Mouse (Mus musculus) heart, adult 2 months (tissue): ENCODE measurements around the gene Mgea5. TPM values are rescaled to one million over a fixed set of nuclear protein-coding genes. Genes with fewer than 3 reads are reported as not detected.

Source experiments
- DNase-seq, 2 experiments: peaks; one replicate each; pipeline ENCODE4 v3.0.0; 2021
- H3K27ac ChIP-seq: fragments of 200-600 bp; 2 replicates; pipeline ENCODE4 v1.8.1; 2022
- H3K27me3 ChIP-seq: fragments of 200-500 bp; 2 replicates; pipeline ENCODE4 v1.6.1; 2012; ENCODE audit warnings: mild to moderate bottlenecking, low read length, inconsistent platforms, mixed read lengths; ENCODE audit not compliant: control insufficient read depth, insufficient read depth
- H3K36me3 ChIP-seq: fragments of 200-500 bp; 2 replicates; pipeline ENCODE4 v1.6.1; 2012; ENCODE audit warnings: low read length, inconsistent platforms; ENCODE audit not compliant: control insufficient read depth, insufficient read depth
- H3K4me1 ChIP-seq: fragments of 200-500 bp; 2 replicates; pipeline ENCODE4 v1.6.1; 2011; ENCODE audit warnings: low read length; ENCODE audit not compliant: control insufficient read depth, insufficient read depth
- H3K4me3 ChIP-seq: fragments of 200-600 bp; 2 replicates; pipeline ENCODE4 v1.8.1; 2022
- H3K79me2 ChIP-seq: fragments of 200-500 bp; replicated peaks from 2 replicates; pipeline ENCODE4 v1.6.1; 2012; ENCODE audit warnings: mild to moderate bottlenecking, inconsistent platforms, low read length, moderate library complexity, mixed read lengths; ENCODE audit not compliant: control insufficient read depth, insufficient read depth
- H3K9ac ChIP-seq: fragments of 200-500 bp; 2 replicates; pipeline ENCODE4 v1.6.1; 2012; ENCODE audit warnings: low read depth, mild to moderate bottlenecking, control low read depth, inconsistent platforms, low read length, mixed read lengths
- CTCF ChIP-seq: fragments of 200-600 bp; IDR thresholded peaks from 2 replicates; pipeline ENCODE4 v1.8.1; 2022; ENCODE audit warnings: antibody characterized with exemption, mild to moderate bottlenecking, moderate library complexity
- EP300 ChIP-seq: fragments of 200-500 bp; IDR thresholded peaks from 2 replicates; pipeline ENCODE4 v1.6.1; 2011; ENCODE audit warnings: low read depth, low read length, control low read depth; ENCODE audit not compliant: insufficient read depth
- POLR2A ChIP-seq: fragments of 200-500 bp; IDR thresholded peaks from 2 replicates; pipeline ENCODE4 v1.6.1; 2011; ENCODE audit warnings: mild to moderate bottlenecking, low read depth, low read length, control low read depth; ENCODE audit not compliant: insufficient read depth
- WGBS: fragments of 180-500 bp; shearing (Covaris S2); methylation state at CpG from one replicate; pipeline ENCODE4 v1.1.7; 2018; 5-methylcytosine and 5-hydroxymethylcytosine counted together
- intact Hi-C: fragments of 180-260 bp; cut with DNase I; formaldehyde crosslinking; loops from one replicate; pipeline ENCODE4 v1.15.1; 2025
- polyA plus RNA-seq: library from polyadenylated mRNA; depleted of rRNA; stranded (reverse); fragments of >200 nt; gene quantifications from 2 replicates; pipeline ENCODE4 v1.2.3, GENCODE M21; 2012
- total RNA-seq, 2 experiments: library from RNA; stranded (reverse); gene quantifications; 2 replicates each; pipeline ENCODE4 v1.2.3; 2021

Gene Mgea5
- total and polyA plus RNA-seq, 3 experiments = 22.4 to 81.9 (median 70.8) TPM

DNA sequence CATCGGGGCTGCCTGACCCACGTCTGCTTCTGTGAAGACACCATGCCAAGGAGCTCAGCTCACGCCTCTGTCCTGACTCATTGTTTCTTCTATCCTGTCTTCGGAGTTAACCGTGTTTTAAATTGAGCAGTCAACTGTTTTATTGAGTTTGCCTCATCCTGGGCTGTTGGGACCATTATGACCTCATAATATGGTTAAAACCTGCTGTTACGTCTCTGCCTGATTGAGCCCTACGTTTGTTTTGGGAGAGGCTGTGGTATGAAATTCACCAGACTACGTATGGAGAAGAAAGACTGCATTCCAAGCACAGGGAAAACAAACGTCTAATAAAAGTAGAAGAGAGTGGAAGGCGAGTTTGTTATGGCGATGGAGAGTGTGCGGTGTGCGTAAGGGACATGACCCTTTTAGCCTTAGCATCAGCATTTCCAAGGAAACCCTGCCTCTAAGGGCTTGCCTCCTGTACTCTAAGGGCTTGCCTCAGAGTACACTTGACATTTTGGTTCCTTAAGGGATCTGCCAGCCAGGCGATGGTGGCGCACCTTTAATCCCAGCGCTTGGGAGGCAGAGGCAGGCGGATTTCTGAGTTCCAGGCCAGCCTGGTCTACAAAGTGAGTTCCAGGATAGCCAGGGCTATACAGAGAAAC is 418 bp upstream of the Mgea5 start:
- peaks cover 21% of the 10 kb centered on the region for H3K36me3 ChIP-seq
- peak overlapping the region; percentile 89 for H3K27ac ChIP-seq
- H3K4me1 ChIP-seq = peaks cover 13% of the 10 kb centered on the region
- TF ChIP-seq EP300 (no peak), POLR2A (no peak; the same call in 1 of the 2 replicates), CTCF (no peak)
- 29% methylated on average over 17 of the region's 17 CpGs for WGBS
- H3K9ac ChIP-seq = peak overlapping the region; percentile 58
- H3K4me3 ChIP-seq = peak overlapping the region; percentile 59
- intact Hi-C loops = loop anchor here (2.0 kb wide), 1 partner anchor 35 kb away; the partner anchor contains the start of gene Npm3
- no peaks in the 10 kb centered on the region for H3K27me3 ChIP-seq
- H3K79me2 ChIP-seq = peaks cover 7% of the 10 kb centered on the region
- DNase-seq = no peak

DNA sequence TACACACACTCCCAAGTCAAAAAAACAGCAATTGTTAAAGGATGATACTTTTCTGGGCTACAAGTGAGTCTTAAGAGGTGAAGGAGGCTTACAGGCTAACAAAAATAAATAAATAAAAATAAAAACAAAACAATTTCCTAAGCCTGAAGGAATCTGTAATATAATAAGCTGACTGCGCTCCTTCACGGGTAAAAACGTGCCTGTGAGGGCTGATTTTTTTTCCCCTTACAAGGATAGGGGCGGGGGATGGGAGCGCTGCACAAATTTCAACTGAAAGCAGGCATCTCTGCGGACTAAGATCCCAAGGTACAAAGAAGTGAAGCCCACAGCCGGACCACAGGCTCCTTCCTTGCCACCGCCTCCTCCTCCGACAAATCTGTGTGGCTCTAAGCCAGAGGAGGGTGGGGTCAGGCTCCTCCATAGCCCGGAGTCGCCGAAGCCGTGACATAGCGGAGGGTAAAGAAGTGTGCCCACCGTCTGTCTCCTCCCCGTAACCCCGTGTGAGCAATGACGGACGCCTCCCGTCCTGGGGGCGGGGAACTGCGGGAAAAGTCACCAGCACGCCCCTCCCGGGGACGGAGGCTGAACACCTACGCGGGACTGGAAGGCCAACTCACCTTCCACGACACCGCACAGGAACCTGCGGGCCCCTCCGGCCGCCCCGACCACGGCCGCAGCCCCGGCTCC is 1.2 kb downstream of the Mgea5 start:
- WGBS = under 1% methylated on average over 35 of the region's 36 CpGs
- peak overlapping the region; percentile 92 for H3K9ac ChIP-seq
- H3K27ac ChIP-seq = peak overlapping the region; percentile 100
- TF ChIP-seq POLR2A (no peak), CTCF (no peak), EP300 (no peak)
- intact Hi-C loops = loop anchor here (2.0 kb wide), 1 partner anchor 34 kb away; the partner anchor contains the start of gene Npm3
- no peaks in the 10 kb centered on the region for H3K27me3 ChIP-seq
- peaks cover 13% of the 10 kb centered on the region for H3K4me1 ChIP-seq
- DNase-seq = peak; percentile 80 to 82
- peak overlapping the region; percentile 92 for H3K4me3 ChIP-seq
- H3K79me2 ChIP-seq = peaks cover 7% of the 10 kb centered on the region
- H3K36me3 ChIP-seq = peaks cover 24% of the 10 kb centered on the region

DNA sequence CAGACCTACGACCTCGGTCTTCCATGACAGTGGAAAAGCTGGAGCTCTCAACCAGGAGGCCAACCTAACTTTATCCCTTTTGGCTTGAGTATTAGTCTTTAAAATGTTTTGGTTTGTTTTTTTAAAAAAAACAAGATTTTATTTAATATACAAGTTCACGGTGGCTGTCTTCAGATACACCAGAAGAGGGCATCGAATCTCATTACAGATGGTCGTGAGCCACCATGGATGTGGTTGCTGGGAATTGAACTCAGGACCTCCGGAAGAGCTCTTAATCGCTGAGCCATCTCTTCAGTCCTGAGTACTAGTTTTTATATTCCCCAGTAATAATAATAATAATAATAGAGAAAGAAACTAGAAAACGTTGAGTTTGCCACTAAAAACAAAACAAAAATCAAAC is 2.0 kb downstream of the Mgea5 start:
- H3K27ac ChIP-seq = no peak overlapping the region

DNA sequence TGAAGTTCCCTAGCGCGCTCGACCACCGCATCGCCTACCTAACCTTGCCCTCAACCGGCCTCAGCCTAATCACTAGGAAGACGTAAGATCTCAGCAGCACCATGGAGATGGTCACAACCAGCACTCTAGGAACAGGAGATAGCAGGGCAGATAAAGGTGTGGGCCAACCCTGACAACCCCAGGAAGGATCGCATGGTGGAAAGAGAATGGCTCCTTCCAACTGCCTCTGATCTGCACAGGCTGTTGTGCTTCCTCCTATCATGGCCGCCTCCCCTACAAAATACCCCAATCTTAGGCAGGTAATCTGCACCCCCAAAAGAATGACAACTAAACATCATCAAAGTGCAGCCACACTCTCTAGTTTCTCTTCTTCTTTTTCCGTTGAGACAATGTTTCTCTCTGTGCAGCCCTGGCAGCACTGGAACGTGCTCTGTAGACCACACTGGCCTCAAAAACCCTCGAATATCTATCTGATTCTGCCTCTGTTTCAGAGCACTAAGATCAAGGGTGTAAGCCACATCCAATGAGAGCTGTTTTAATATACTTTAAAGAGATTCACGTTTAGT is 3.2 kb downstream of the Mgea5 start:
- H3K9ac ChIP-seq = no peak overlapping the region
- peaks cover 7% of the 10 kb centered on the region for H3K79me2 ChIP-seq
- H3K4me1 ChIP-seq = peaks cover 13% of the 10 kb centered on the region
- H3K27me3 ChIP-seq = no peaks in the 10 kb centered on the region
- H3K36me3 ChIP-seq = peaks cover 32% of the 10 kb centered on the region
- intact Hi-C loops = no loop called here
- no peak overlapping the region for H3K27ac ChIP-seq
- H3K4me3 ChIP-seq = peak overlapping the region; percentile 92; the same call in 1 of the 2 replicates
- TF ChIP-seq EP300 (no peak), POLR2A (no peak), CTCF (no peak)
- 48% methylated on average over 13 of the region's 13 CpGs for WGBS
- DNase-seq = no peak

More for the DNA sequence above, 2.0 kb downstream of the Mgea5 start:
- Histone ChIP-seq H3K9ac (0 out of 2 replicates have a peak overlapping the region, but pooled peaks have one; percentile 2), H3K4me3 (peak overlapping the region; percentile 92), H3K79me2 (peaks cover 7% of the 10 kb centered on the region), H3K27me3 (no peaks in the 10 kb centered on the region), H3K36me3 (peaks cover 29% of the 10 kb centered on the region), H3K4me1 (peaks cover 13% of the 10 kb centered on the region)
- 32% methylated on average over 8 of the region's 8 CpGs for WGBS
- TF ChIP-seq POLR2A (no peak), CTCF (peak; percentile 26), EP300 (no peak)
- DNase-seq = no peak
- intact Hi-C loops = loop anchor here (2.0 kb wide), 1 partner anchor 33 kb away; the partner anchor contains the start of gene Npm3

DNA sequence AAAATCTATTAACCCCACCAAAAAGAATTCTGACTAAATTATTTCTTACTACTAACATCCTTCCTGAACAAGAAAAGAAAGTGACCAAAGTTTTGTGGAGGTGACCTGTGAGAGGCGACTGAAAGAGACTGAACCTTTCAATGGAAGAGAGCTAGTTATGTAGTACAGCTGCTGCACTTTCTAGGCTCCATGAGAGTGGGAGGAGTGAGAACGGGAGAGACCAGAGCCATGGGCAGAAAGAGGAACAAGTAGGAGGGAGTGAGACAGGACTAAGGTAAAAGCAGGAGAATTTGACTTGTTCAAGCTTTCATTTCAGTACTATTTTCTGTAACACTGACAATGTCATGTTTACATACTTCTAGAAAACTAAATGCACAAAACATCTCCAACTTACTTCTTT is 8.2 kb downstream of the Mgea5 start:
- Histone ChIP-seq H3K4me3 (no peak overlapping the region), H3K4me1 (peaks cover 6% of the 10 kb centered on the region), H3K36me3 (peaks cover 35% of the 10 kb centered on the region), H3K9ac (no peak overlapping the region), H3K27ac (no peak overlapping the region), H3K79me2 (peaks cover 5% of the 10 kb centered on the region), H3K27me3 (no peaks in the 10 kb centered on the region)
- intact Hi-C loops = no loop called here
- DNase-seq = no peak
- 75% methylated on average over 2 of the region's 2 CpGs for WGBS
- TF ChIP-seq POLR2A (no peak), EP300 (no peak), CTCF (no peak)

DNA sequence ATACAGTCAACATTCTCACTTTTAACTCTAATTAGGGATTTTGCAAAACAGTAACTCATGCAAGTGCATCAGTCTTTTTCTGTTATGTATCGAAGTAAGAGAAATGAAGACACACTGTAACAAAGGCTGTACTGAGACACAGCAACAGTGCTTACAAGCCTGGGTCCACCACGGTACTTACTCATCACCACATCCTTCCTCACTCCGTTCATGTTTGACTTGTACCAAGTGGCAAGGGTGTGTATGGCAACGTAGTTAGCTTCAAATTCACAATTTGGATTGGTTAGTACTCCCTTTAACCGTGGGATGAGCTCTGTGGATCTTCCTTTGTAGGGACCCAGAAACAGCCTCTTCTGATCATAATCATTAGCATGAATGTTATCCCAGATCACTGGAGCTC is 12.1 kb downstream of the Mgea5 start:
- TF ChIP-seq CTCF (no peak), POLR2A (no peak), EP300 (no peak)
- WGBS = 80% methylated on average over 5 of the region's 5 CpGs

More for the DNA sequence above, 12.1 kb downstream of the Mgea5 start:
- intact Hi-C loops = no loop called here
- no peaks in the 10 kb centered on the region for H3K27me3 ChIP-seq
- H3K27ac ChIP-seq = no peak overlapping the region
- no peaks in the 10 kb centered on the region for H3K4me1 ChIP-seq
- H3K4me3 ChIP-seq = no peak overlapping the region
- peaks cover 24% of the 10 kb centered on the region for H3K36me3 ChIP-seq
- no peak for DNase-seq
- no peak overlapping the region for H3K9ac ChIP-seq
- H3K79me2 ChIP-seq = peaks cover 6% of the 10 kb centered on the region; the same call in 1 of the 2 replicates
